Mouse (Mus musculus): ENCODE measurements at regions not wholly inside any gene's neighbourhood (a gene's known extent, or its start where the extent isn't known, plus 50 kb on each side); places are given as distances from the start of the nearest gene placed in this dataset.
A peak's percentile ranks its signal among the peaks of the same experiment; 100 is the strongest.
"Not testable (repeated sequence)": the region's sequence is repeated elsewhere in the genome, so short reads cannot be mapped to it uniquely, and the experiment has no call there.

DNA sequence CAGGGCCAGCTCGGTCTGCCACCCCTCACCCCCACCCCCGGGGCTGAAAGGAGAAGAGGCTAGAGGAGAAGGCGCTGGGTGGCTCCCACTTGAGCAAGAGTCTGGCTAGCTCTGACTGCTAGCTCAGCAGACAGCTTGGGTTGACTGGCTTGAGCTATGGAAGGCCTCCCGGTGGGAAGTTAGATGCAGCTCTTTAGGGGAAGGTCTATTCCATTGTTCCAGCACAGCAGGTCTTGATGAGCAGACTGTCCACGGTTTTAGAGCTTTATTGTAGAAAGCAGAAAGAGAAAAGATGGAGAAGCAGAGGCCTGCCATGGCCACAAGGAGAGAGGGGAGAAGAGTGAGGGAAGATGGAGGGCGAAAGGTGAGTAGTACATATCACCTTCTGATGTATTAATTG lies 190.9 kb upstream of the Col8a1 start:
- Histone ChIP-seq H3K27me3 (replicated peaks; ENCODE audit: control insufficient read depth, insufficient read depth, low read length) (no peaks in the 10 kb centered on the region), H3K9me3 (replicated peaks; ENCODE audit: control insufficient read depth, low read length) (no peaks in the 10 kb centered on the region), H3K4me3 (ENCODE audit: low read depth, low read length) (no peak overlapping the region), H3K4me1 (ENCODE audit: control insufficient read depth, insufficient read depth, low read length) (no peaks in the 10 kb centered on the region), H3K36me3 (ENCODE audit: control insufficient read depth, insufficient read depth, low read length) (no peaks in the 10 kb centered on the region), H3K4me2 (ENCODE audit: low read length) (no peak overlapping the region), H3K27ac (ENCODE audit: low read depth, low read length) (no peak overlapping the region), H3K9ac (ENCODE audit: low read length) (no peak overlapping the region)
- ATAC-seq = no peak
- 19% methylated on average over 6 of the region's 6 CpGs for WGBS
- DNase-seq (ENCODE audit: low spot score) = no peak

DNA sequence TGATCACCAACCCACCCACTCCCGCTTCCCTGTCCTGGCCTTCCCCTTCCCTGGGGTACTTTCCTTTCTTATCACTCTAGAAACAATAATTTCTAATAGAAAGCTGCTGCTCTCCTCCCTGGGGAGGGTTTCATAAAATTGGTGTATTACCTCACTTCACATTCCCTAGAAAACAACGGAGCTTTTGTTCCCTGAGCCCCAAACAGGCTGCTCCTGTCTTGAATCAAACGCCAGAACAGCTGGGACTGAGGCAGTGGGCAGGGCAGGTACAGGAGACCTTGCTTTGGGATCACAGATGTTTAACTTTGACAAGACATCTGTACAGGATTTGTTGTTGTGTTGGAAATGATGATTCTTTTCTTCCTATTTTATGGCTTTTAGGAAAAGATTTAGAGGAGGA lies 192.8 kb upstream of the Col8a1 start:
- Histone ChIP-seq H3K27me3 (replicated peaks; ENCODE audit: control insufficient read depth, insufficient read depth, low read length) (no peaks in the 10 kb centered on the region), H3K9ac (ENCODE audit: low read length) (no peak overlapping the region), H3K4me1 (ENCODE audit: control insufficient read depth, insufficient read depth, low read length) (no peaks in the 10 kb centered on the region), H3K4me3 (ENCODE audit: low read depth, low read length) (no peak overlapping the region), H3K4me2 (ENCODE audit: low read length) (no peak overlapping the region), H3K36me3 (ENCODE audit: control insufficient read depth, insufficient read depth, low read length) (no peaks in the 10 kb centered on the region), H3K27ac (ENCODE audit: low read depth, low read length) (no peak overlapping the region), H3K9me3 (replicated peaks; ENCODE audit: control insufficient read depth, low read length) (no peaks in the 10 kb centered on the region)
- DNase-seq (ENCODE audit: low spot score) (no peak), ATAC-seq (no peak)
- 17% methylated on average over 3 of the region's 3 CpGs for WGBS

DNA sequence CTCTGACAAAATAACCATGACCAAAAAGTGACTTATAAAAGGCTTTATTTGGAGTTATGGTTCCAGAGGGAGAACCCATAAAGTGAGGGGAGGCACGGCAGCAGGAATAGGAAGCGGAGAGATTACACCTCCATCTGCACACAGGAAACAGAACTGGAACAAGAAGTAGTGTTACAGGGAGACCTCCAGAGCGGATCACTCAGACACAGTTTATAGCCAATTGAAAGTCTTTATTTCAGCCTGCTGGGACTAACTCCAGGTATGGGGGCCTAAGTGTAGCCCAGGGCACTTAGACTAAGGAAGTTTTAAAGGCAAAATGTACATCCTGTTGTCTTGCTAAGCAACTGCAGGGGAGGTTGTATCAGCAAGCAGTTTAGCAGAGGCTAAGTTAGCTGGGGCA lies 195.1 kb upstream of the Col8a1 start:
- Histone ChIP-seq H3K9ac (ENCODE audit: low read length) (no peak overlapping the region), H3K4me2 (ENCODE audit: low read length) (no peak overlapping the region), H3K4me1 (ENCODE audit: control insufficient read depth, insufficient read depth, low read length) (no peaks in the 10 kb centered on the region), H3K27ac (ENCODE audit: low read depth, low read length) (no peak overlapping the region), H3K4me3 (ENCODE audit: low read depth, low read length) (no peak overlapping the region), H3K36me3 (ENCODE audit: control insufficient read depth, insufficient read depth, low read length) (no peaks in the 10 kb centered on the region), H3K27me3 (replicated peaks; ENCODE audit: control insufficient read depth, insufficient read depth, low read length) (no peaks in the 10 kb centered on the region), H3K9me3 (replicated peaks; ENCODE audit: control insufficient read depth, low read length) (no peaks in the 10 kb centered on the region)
- DNase-seq (ENCODE audit: low spot score) = no peak
- WGBS = 93% methylated on average over 3 of the region's 3 CpGs
- ATAC-seq = no peak

DNA sequence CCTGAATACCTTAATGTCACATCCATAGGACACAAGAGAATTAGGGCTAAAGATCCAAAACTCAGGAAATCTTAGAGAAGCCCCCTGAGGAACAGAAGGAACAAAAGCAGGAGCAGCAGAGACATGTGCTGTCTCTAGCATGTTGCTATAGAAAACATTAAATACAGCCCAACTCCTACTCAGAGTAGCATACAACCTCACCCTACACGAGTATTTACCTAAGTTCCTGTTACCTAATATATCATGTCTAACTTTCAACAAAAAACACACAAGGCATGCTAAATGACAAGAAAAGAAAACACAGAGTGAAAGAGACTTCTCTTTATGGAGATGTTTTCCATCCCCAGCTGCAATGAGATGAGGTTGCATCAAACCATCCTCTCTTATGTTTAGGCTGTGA lies 216.4 kb upstream of the Col8a1 start:
- no peak for DNase-seq (ENCODE audit: low spot score)
- Histone ChIP-seq H3K4me3 (ENCODE audit: low read depth, low read length) (no peak overlapping the region), H3K9ac (ENCODE audit: low read length) (no peak overlapping the region), H3K27ac (ENCODE audit: low read depth, low read length) (no peak overlapping the region), H3K9me3 (replicated peaks; ENCODE audit: control insufficient read depth, low read length) (no peaks in the 10 kb centered on the region), H3K36me3 (ENCODE audit: control insufficient read depth, insufficient read depth, low read length) (no peaks in the 10 kb centered on the region), H3K4me1 (ENCODE audit: control insufficient read depth, insufficient read depth, low read length) (no peaks in the 10 kb centered on the region), H3K27me3 (replicated peaks; ENCODE audit: control insufficient read depth, insufficient read depth, low read length) (no peaks in the 10 kb centered on the region), H3K4me2 (ENCODE audit: low read length) (no peak overlapping the region)
- WGBS = 83% methylated on average over 1 of the region's 1 CpGs
- no peak for ATAC-seq

DNA sequence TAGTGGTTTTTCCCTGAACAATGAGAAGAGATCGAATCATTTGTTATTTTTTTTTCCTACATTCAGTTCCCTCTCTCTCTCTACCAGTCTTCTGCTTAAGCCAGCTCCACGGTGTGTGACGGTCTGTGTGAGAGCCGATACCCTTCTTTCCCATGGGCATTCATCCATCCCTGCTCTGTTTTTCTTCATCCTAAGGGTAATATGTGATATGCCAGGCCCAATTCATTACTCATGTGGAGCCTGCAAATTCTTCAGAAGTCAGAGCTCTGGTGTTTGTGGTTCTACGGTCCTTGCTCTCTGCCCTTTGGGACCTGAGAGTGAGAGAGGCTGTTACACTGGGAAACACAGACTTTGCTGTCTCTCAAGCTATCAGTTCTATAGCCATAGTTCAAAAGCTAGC lies 229.6 kb upstream of the Col8a1 start:
- no peaks in the 10 kb centered on the region for H3K36me3 ChIP-seq (ENCODE audit: control insufficient read depth, insufficient read depth, low read length)
- H3K9ac ChIP-seq (ENCODE audit: low read length) = no peak overlapping the region
- H3K27me3 ChIP-seq (replicated peaks; ENCODE audit: control insufficient read depth, insufficient read depth, low read length) = no peaks in the 10 kb centered on the region
- WGBS = 90% methylated on average over 5 of the region's 5 CpGs
- H3K4me3 ChIP-seq (ENCODE audit: low read depth, low read length) = no peak overlapping the region
- H3K9me3 ChIP-seq (replicated peaks; ENCODE audit: control insufficient read depth, low read length) = no peaks in the 10 kb centered on the region
- no peak for DNase-seq (ENCODE audit: low spot score)
- no peaks in the 10 kb centered on the region for H3K4me1 ChIP-seq (ENCODE audit: control insufficient read depth, insufficient read depth, low read length)
- no peak for ATAC-seq
- no peak overlapping the region for H3K4me2 ChIP-seq (ENCODE audit: low read length)
- H3K27ac ChIP-seq (ENCODE audit: low read depth, low read length) = no peak overlapping the region

DNA sequence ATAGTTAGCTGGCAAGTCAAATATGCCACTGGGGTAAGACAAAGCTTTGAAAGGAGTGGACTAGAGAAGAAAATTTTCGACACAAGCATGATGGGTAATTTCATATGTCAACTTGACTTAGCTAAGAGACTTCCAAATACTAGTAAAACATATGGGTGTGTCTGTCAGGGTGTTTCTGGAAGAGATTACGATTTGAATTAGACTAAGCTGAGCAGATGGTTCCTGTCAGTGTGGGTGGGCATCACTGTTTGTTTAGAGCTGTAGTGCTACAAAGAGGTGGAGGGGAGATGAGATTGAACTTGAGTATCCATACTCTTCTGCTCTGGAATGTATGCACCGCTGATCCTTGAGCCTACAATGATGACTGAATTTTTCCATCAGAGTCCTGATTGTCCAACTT lies 251.2 kb upstream of the Col8a1 start:
- DNase-seq (ENCODE audit: low spot score) (peak; percentile 32), ATAC-seq (0 out of 2 replicates have a peak, but pooled peaks have one; percentile 40)
- Histone ChIP-seq H3K36me3 (ENCODE audit: control insufficient read depth, insufficient read depth, low read length) (no peaks in the 10 kb centered on the region), H3K27ac (ENCODE audit: low read depth, low read length) (no peak overlapping the region), H3K4me3 (ENCODE audit: low read depth, low read length) (no peak overlapping the region), H3K4me2 (ENCODE audit: low read length) (no peak overlapping the region), H3K27me3 (replicated peaks; ENCODE audit: control insufficient read depth, insufficient read depth, low read length) (no peaks in the 10 kb centered on the region), H3K4me1 (ENCODE audit: control insufficient read depth, insufficient read depth, low read length) (no peaks in the 10 kb centered on the region), H3K9me3 (replicated peaks; ENCODE audit: control insufficient read depth, low read length) (no peaks in the 10 kb centered on the region), H3K9ac (ENCODE audit: low read length) (no peak overlapping the region)
- 80% methylated on average over 3 of the region's 3 CpGs for WGBS

DNA sequence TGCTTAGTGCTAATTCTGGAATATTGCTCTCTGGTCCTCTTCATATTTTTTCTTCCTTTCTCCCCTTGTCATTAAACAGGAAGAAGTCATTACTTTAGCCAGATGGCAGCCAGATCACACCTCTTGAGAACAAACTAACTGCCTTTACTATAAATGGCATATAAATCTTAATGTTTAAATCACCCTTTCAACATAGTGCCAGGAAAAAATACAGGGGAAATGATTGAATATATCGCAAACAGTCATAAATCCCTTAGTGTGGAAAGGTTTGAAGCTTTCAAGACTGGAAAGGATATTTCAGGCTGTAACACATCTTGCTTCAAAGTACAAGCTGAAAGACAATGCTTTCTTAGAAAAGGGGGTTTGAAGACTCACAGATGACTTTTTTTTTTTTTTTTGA lies 259.0 kb upstream of the Col8a1 start:
- Histone ChIP-seq H3K4me1 (ENCODE audit: control insufficient read depth, insufficient read depth, low read length) (no peaks in the 10 kb centered on the region), H3K27me3 (replicated peaks; ENCODE audit: control insufficient read depth, insufficient read depth, low read length) (no peaks in the 10 kb centered on the region), H3K27ac (ENCODE audit: low read depth, low read length) (no peak overlapping the region), H3K4me2 (ENCODE audit: low read length) (no peak overlapping the region), H3K9me3 (replicated peaks; ENCODE audit: control insufficient read depth, low read length) (no peaks in the 10 kb centered on the region; the same call in 1 of the 2 replicates), H3K4me3 (ENCODE audit: low read depth, low read length) (no peak overlapping the region), H3K9ac (ENCODE audit: low read length) (no peak overlapping the region), H3K36me3 (ENCODE audit: control insufficient read depth, insufficient read depth, low read length) (no peaks in the 10 kb centered on the region)
- DNase-seq (ENCODE audit: low spot score) = no peak
- 93% methylated on average over 1 of the region's 1 CpGs for WGBS
- no peak for ATAC-seq

DNA sequence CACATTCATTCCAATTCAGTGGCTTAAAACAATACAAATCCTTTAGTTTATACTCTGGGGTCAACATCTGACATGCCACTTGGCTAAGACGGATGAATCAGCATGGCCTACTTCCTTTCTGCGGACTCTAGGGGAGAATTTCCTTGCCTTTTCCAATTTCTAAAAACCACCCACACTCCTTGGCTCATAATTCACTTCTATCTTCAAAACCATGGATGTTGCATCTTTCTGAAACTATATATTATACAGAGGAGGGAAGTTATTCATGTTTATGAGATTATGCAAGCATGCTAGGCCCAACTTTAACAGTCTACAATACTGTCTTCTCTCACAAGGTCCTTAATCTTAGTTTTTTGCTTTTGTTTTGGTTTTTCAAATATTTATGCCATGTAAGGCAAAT lies 273.0 kb upstream of the Col8a1 start:
- DNase-seq (ENCODE audit: low spot score) (no peak), ATAC-seq (no peak)

DNA sequence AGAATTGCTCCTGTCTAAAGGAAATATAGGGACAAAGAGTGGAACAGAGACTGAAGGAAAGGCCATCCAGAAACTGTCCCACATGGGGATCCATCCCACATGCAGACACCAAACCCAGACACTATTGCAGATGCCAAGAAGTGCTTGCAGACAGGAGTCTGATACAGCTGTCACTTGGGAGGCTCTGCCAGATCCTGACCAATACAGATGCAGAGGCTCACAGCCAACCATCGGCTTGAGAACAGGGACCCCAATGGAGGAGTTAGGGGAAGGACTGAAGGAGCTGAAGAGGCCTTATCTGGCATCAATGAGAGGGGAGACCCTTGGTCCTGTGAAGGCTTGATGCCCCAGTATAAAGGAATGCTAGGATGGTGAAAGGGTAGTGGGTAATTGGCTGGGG lies 274.0 kb upstream of the Col8a1 start:
- not testable (repeated sequence) for H3K4me1 ChIP-seq (ENCODE audit: control insufficient read depth, insufficient read depth, low read length); H3K4me2 ChIP-seq (ENCODE audit: low read length); H3K36me3 ChIP-seq (ENCODE audit: control insufficient read depth, insufficient read depth, low read length); DNase-seq (ENCODE audit: low spot score); H3K4me3 ChIP-seq (ENCODE audit: low read depth, low read length); ATAC-seq; H3K9me3 ChIP-seq (replicated peaks; ENCODE audit: control insufficient read depth, low read length); H3K27ac ChIP-seq (ENCODE audit: low read depth, low read length); H3K9ac ChIP-seq (ENCODE audit: low read length); H3K27me3 ChIP-seq (replicated peaks; ENCODE audit: control insufficient read depth, insufficient read depth, low read length)
- WGBS = 96% methylated on average over 1 of the region's 1 CpGs

More for the DNA sequence above, 273.0 kb upstream of the Col8a1 start:
- H3K4me1 ChIP-seq (ENCODE audit: control insufficient read depth, insufficient read depth, low read length) = no peaks in the 10 kb centered on the region; the same call in 1 of the 2 replicates
- H3K4me3 ChIP-seq (ENCODE audit: low read depth, low read length) = no peak overlapping the region
- H3K9me3 ChIP-seq (replicated peaks; ENCODE audit: control insufficient read depth, low read length) = no peaks in the 10 kb centered on the region
- H3K27me3 ChIP-seq (replicated peaks; ENCODE audit: control insufficient read depth, insufficient read depth, low read length) = no peaks in the 10 kb centered on the region
- no peaks in the 10 kb centered on the region for H3K36me3 ChIP-seq (ENCODE audit: control insufficient read depth, insufficient read depth, low read length)
- H3K9ac ChIP-seq (ENCODE audit: low read length) = no peak overlapping the region
- WGBS = 90% methylated on average over 2 of the region's 2 CpGs
- no peak overlapping the region for H3K4me2 ChIP-seq (ENCODE audit: low read length)
- no peak overlapping the region for H3K27ac ChIP-seq (ENCODE audit: low read depth, low read length)

Measured in forebrain, embryonic 14.5 days (tissue).